Mouse (Mus musculus) testis, adult 2 months (tissue): ENCODE data around the gene Gm21973. TPM values are rescaled to one million over a fixed set of nuclear protein-coding genes. Genes with fewer than 3 reads are reported as not detected.

Experiments
- H3K27ac ChIP-seq: fragments of 200-500 bp; 2 replicates; pipeline ENCODE4 v1.5.1; 2012; ENCODE audit warnings: low read depth, low read length; ENCODE audit not compliant: control insufficient read depth, insufficient read depth
- H3K27me3 ChIP-seq: fragments of 200-500 bp; 2 replicates; pipeline ENCODE4 v1.6.1; 2012; ENCODE audit warnings: mild to moderate bottlenecking, low read length, moderate library complexity; ENCODE audit not compliant: control insufficient read depth, insufficient read depth
- H3K36me3 ChIP-seq: fragments of 200-500 bp; 2 replicates; pipeline ENCODE4 v1.6.1; 2012; ENCODE audit warnings: mild to moderate bottlenecking, low read length; ENCODE audit not compliant: control insufficient read depth, insufficient read depth
- H3K4me1 ChIP-seq: fragments of 200-500 bp; 2 replicates; pipeline ENCODE4 v1.6.1; 2012; ENCODE audit warnings: low read length; ENCODE audit not compliant: control insufficient read depth, insufficient read depth
- H3K4me3 ChIP-seq: fragments of 200-500 bp; 2 replicates; pipeline ENCODE4 v1.5.1; 2012; ENCODE audit warnings: low read depth, mild to moderate bottlenecking, low read length, moderate library complexity, mixed read lengths; ENCODE audit not compliant: control insufficient read depth
- CTCF ChIP-seq: fragments of 200-500 bp; IDR thresholded peaks from 2 replicates; pipeline ENCODE4 v1.5.1; 2012; ENCODE audit warnings: low read depth, mild to moderate bottlenecking, inconsistent platforms, low read length, moderate library complexity; ENCODE audit not compliant: control insufficient read depth, insufficient read depth, insufficient replicate concordance
- POLR2A ChIP-seq: fragments of 200-500 bp; IDR thresholded peaks from 2 replicates; pipeline ENCODE4 v1.6.1; 2012; ENCODE audit warnings: low read depth, mild to moderate bottlenecking, inconsistent platforms, low read length, moderate library complexity; ENCODE audit not compliant: control insufficient read depth
- polyA plus RNA-seq: library from polyadenylated mRNA; depleted of rRNA; stranded (reverse); fragments of >200 nt; gene quantifications from 2 replicates; pipeline ENCODE4 v1.2.3, GENCODE M21; 2012; rRNA removed

Gm21973 gene
- not detected in 2 replicates for polyA plus RNA-seq

DNA sequence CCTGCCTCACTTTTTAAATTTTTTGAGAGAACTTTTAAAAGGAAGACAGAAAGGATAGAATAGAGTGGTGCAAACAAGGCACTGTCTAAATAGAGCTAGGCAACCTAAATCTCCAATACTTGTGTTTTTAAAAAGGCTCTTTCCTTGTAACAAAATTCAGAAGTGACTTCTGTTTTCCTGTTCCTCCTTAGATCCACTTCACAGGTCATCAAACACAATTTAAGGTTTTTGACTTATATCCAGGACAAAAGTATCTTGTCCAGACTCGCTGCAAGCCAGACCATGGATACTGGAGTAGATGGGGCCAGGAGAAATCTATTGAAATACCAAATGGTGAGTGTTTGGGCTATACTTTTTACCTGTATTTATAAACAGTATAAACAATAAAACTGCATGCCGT is at the start of gene Gm21973:
Gene Gm21973 (plus strand): TSS at position 301 of the 400 bp plus-strand sequence.
- no peak within 1 kb of the TSS for H3K4me3 ChIP-seq
- no peak within 1 kb of the TSS for H3K27ac ChIP-seq
- TF ChIP-seq CTCF (no peak), POLR2A (no peak)
- H3K27me3 ChIP-seq: no peaks in the 10 kb centered on the region
- no peaks in the 10 kb centered on the region for H3K36me3 ChIP-seq
- H3K4me1 ChIP-seq: no peaks in the 10 kb centered on the region

DNA sequence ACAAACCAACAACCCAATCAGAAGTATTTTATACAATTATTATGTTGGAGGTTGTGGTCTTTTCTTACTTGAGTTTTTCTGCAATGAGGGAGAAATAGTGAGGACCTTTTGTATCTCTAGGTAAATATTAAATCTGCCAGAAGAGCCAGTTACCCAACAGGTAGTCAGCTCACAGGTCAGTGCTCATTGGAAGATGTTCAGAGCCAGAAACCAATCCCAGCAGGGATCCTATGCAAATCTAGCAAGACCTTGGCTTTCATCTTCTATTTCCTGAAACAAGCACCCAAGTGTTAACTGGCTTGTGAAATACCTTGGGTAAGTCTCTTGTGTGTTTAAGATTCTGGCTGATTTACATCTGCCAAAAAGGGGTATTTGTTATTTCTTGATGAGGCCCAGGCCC is 48.8 kb upstream of the Gm21973 start:
- TF ChIP-seq CTCF: no peak
- TF ChIP-seq POLR2A: no peak
- H3K4me1 ChIP-seq: no peaks in the 10 kb centered on the region
- H3K36me3 ChIP-seq: no peaks in the 10 kb centered on the region
- no peak overlapping the region for H3K4me3 ChIP-seq
- no peak overlapping the region for H3K27ac ChIP-seq
- no peaks in the 10 kb centered on the region for H3K27me3 ChIP-seq

DNA sequence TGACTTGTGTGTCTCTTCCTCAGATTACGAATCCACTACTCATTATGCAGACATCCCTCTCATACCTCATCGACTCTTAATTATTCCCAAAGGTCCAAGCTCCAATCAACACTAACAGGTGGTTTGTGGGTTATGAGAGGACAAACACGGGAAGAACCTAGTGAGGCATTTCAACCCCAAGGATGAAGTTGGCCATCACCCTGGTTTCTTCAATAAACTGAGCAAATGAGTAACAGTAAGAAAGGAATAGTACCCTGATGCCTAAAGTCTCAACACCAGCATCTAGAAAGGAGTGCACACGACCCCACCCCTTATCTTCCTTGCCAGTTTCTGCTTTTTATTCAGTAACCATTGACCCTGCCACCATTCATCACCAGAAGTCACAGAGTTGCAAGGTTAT is 47.7 kb upstream of the Gm21973 start:
- Histone ChIP-seq H3K36me3 (no peaks in the 10 kb centered on the region), H3K4me3 (no peak overlapping the region), H3K27ac (no peak overlapping the region), H3K4me1 (no peaks in the 10 kb centered on the region), H3K27me3 (no peaks in the 10 kb centered on the region)
- TF ChIP-seq POLR2A: no peak
- no peak for TF ChIP-seq CTCF

DNA sequence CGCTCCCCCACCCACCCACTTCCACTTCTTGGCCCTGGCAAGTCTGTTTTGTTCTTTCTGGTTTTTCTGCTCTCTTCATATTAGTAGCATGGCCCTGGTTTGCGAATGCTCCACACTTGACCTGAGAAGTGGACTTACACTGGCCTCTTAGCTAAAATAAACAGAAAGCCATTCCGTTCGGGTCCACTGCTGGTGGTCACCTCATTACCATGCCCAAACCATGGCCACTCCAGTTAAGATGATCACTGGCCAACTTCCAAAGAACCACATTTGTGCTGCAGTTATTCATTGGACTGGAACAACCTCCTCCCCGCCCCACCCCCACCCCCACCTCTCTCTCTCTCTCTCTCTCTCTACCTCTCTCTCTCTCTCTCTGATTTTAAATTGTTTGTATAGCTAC is 43.6 kb upstream of the Gm21973 start:
- H3K36me3 ChIP-seq: no peaks in the 10 kb centered on the region
- no peak overlapping the region for H3K4me3 ChIP-seq
- H3K4me1 ChIP-seq: no peaks in the 10 kb centered on the region
- no peaks in the 10 kb centered on the region for H3K27me3 ChIP-seq
- no peak overlapping the region for H3K27ac ChIP-seq
- TF ChIP-seq CTCF (no peak), POLR2A (no peak)

DNA sequence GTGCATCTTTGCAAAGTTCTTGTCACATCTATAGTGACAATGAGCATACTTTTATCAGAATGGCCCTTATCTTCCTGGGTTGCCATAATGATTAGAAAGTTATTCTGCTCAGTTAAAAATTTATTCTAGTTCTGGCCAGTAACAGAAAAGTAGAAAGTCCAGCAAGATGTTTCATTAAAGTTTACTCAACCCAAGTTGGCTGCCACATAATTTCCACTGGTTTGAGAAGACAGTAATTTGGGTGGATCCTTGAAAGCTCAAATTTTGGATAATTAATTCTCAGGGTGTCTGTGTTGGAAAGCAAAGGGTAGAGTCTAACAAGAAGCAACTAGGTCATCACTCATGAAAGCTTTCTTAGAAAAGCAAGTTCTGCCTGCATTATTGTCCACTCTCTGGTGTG is 41.5 kb upstream of the Gm21973 start:
- no peak for TF ChIP-seq CTCF
- no peak overlapping the region for H3K4me3 ChIP-seq
- no peaks in the 10 kb centered on the region for H3K4me1 ChIP-seq
- no peaks in the 10 kb centered on the region for H3K36me3 ChIP-seq
- H3K27me3 ChIP-seq: no peaks in the 10 kb centered on the region
- no peak overlapping the region for H3K27ac ChIP-seq

DNA sequence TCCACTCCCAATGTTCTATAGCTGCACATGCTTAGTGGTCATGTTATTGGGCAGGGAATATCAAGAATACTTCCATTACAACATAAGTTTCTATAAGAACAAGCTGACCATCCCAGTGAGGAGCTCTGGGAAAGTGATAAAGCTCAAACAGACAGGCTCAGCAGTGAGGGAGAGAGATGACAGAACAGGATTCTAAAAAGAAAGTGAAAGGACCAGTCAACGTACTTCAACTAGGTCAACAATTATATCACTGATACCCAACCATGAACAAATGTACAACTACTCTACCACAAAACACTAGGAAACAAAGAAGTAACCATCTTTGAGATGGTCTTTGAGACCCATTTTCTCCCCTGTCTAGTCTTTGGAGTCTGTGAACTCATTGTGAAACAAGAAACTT is 28.6 kb upstream of the Gm21973 start:
- Histone ChIP-seq H3K27ac (no peak overlapping the region), H3K27me3 (no peaks in the 10 kb centered on the region), H3K4me1 (no peaks in the 10 kb centered on the region), H3K36me3 (no peaks in the 10 kb centered on the region), H3K4me3 (no peak overlapping the region)
- TF ChIP-seq CTCF (no peak), POLR2A (no peak)

DNA sequence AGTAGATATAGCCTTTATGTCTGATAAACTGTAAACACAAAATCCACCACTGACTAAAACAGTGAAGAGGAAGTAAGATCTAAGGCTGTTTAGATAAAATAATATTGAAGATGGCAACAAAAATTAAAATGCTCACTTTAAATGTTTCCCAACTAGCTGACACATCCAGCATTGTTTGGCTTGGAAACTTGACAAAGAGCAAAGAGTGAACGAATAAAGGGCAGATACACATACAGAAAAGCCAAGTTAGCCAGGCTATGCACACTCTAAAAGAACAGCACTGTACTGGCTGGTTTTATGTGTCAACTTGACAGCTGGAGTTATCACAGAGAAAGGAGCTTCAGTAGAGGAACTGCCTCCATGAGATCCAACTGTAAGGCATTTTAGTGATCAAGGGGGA is 27.1 kb upstream of the Gm21973 start:
- TF ChIP-seq POLR2A (no peak), CTCF (no peak)
- Histone ChIP-seq H3K4me1 (no peaks in the 10 kb centered on the region), H3K27me3 (no peaks in the 10 kb centered on the region), H3K4me3 (no peak overlapping the region), H3K36me3 (no peaks in the 10 kb centered on the region), H3K27ac (no peak overlapping the region)

DNA sequence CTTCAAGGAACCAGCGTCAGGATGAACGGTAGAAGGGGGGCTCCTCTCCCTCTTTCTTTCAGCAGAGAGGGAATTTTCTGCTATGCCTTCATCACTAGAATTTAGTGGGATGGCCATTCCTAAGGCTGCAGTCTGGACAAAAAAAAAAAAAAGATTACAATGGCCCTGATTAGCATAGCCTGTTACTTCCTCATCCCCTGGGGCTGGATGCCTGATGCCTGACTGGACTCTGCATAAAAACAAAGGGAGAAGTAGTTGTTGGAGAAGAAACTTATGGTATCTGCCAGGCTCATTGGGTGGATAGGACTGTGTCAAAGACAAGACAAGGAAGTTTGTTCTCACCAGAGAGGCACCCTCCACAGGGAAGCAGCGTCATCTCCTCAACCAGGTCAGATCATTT is 25.7 kb upstream of the Gm21973 start:
- Histone ChIP-seq H3K27me3 (no peaks in the 10 kb centered on the region), H3K4me3 (no peak overlapping the region), H3K36me3 (no peaks in the 10 kb centered on the region), H3K27ac (no peak overlapping the region), H3K4me1 (no peaks in the 10 kb centered on the region)
- TF ChIP-seq CTCF (no peak), POLR2A (no peak)
